Mouse (Mus musculus): ENCODE measurements around the gene Rbm47.
"Not testable (repeated sequence)": the region's sequence is repeated elsewhere in the genome, so short reads cannot be mapped to it uniquely, and the experiment has no call there.

Gene Rbm47

GRCm38 (mm10) chr5:66173018-66173417, at the start of gene Rbm47:
Gene Rbm47, minus strand, starts transcription at chr5:66173118.
- no peak for DNase-seq (ENCODE audit: low spot score in 2 of 2)

DNA sequence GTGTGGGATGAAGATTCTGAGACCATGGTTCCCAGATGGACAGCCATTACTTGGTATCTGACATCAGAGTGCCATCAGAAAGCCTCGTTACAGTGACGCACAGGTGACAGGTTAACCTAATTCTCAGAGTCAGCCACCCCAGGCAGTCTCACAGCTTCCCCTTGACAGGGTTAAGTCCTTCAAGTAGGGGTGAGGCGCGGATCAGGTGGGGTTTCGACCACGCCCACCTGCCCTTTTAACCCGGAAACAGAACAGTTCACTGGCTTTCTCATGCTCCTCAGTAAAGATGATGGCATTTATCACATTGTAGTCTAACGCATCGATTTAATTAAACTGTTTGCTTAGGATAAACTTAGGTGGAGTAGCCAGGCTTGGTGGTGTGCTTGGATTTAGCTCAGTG, 47.7 kb upstream of the Rbm47 start:
- DNase-seq (ENCODE audit: low spot score in 2 of 2) = no peak

GRCm38 (mm10) chr5:66219692-66220091, 46.8 kb upstream of the Rbm47 start:
- no peak for DNase-seq (ENCODE audit: low spot score in 2 of 2)

DNA sequence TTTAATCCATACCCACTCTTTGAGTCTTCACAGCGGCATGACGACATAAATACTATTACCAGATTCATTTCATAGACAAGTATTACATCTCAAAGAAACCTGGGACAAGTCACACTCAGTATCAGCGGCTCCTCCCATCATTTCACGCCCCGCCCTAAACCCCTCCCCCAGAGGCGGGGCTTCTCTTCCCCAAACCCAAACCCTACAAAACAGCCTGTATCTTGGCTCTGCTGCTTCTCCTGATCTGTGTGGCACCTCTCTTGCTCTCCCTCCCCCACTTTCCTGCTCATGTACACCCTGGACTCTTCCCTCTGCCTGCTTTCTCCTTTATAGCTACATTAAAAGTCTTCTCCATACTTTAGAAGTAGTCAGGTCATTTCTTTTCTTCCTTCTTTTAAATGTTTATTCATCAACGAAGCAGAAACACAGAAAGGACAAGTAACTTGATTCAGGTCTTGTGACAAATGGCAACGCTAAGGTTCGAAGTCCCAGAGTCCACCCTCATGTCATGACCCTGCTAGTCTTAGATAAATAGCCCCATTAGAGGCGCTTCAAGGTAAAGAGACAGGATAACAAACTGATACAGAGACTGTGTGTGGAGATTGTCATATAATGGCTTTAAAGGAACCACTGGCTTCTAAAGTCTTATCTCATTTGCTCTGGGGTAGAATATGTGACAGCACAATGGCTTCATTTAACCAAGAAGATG, 42.8 kb upstream of the Rbm47 start:
- DNase-seq (ENCODE audit: low spot score in 2 of 2) = no peak

GRCm38 (mm10) chr5:66214395-66214935, 41.5 kb upstream of the Rbm47 start:
- no peak for DNase-seq (ENCODE audit: low spot score in 2 of 2)

DNA sequence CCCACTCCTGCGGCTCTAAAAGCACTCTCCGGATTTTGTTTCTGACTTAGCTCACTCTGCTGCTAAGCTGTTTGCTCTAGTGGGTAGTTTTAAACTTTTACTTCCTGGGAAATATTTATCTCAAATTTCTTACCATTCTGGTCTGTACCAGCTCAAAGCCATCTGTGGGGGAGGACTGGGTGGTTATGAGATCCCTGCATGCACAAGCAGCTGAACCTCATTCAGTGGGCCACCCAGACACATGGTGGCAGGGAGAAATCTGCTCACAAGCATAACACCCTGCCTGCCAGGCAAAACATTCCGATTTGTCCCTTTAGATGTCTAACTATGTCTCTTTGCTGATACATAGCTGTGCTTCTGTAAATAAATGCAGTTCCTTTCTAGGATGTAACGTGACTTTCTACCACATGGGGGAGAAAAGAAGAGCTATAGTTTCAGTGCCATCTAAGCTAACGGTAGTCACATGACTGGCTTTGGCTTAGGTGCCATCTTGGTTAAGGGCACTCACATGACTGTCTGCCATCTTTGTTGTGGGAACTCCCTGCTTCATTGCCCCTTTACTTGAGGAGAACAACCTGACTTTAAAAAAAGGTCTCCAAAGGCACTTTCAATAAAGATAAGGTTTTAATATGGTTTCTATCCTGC, 36.7 kb upstream of the Rbm47 start:
- no peak for DNase-seq (ENCODE audit: low spot score in 2 of 2)

DNA sequence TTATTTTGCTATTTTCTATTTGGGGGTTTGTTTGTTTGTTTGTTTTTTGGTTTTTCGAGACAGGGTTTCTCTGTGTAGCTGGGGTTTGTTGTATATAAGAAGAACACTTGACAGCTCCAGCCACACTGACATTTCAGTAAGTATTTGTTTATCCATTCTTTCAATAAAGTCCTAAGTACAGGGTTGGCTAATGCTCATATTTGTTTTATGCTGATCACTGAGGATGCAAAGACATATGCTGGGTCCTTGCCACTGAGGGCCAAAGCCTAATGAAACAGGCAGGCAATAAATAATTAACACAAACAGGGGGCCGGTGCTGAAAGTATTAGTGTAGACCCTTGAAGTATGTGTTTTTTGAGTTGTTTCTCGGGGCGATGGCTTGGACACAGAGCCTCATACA, 32.0 kb upstream of the Rbm47 start:
- DNase-seq (ENCODE audit: low spot score in 2 of 2) = no peak

GRCm38 (mm10) chr5:66203424-66203823, 30.5 kb upstream of the Rbm47 start:
- DNase-seq (ENCODE audit: low spot score in 2 of 2) = no peak

DNA sequence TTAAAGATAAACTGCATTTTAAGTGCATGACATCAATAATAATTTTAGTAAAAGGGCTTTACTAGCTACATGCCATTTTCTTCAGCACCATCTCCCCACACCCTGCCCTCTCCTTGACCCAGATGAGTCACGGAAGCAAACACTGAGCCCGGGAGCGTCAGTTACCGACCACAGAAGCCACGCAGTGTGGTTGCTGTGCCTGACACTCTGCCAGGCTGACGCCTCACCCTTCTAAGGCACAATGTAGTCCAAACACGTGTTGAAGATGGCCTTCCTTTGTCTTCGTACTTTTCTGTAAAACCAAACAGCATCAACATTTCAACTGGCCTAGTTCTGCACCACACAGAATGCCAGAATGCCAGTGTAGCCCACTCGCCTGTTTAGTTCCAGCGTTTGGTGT, 27.1 kb upstream of the Rbm47 start:
- no peak for DNase-seq (ENCODE audit: low spot score in 2 of 2)

- DNase-seq (ENCODE audit: low spot score in 2 of 2) = no peak
These were observed 22.4 kb upstream of the Rbm47 start for GRCm38 (mm10) chr5:66195323-66195722.

GRCm38 (mm10) chr5:66193218-66193846, 20.4 kb upstream of the Rbm47 start:
- no peak for DNase-seq (ENCODE audit: low spot score in 2 of 2)

DNA sequence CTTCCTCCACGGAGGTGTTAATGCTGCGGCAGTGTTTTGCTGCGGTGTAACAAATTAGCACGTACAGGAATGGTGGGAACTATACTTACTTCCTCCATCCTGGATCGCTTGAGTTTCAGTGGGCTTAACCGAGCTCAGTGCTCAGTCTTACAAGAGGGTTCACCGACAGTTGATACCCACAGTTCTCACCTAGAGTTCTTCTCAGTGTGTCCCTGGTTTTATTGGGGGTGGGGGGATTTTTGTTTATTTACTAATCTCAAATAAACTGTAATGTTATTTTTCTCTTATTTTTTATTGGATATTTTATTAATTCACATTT, 18.2 kb upstream of the Rbm47 start:
- no peak for DNase-seq (ENCODE audit: low spot score in 2 of 2)

- DNase-seq (ENCODE audit: low spot score in 2 of 2) = no peak
These were observed 17.7 kb upstream of the Rbm47 start for GRCm38 (mm10) chr5:66190481-66191184.

DNA sequence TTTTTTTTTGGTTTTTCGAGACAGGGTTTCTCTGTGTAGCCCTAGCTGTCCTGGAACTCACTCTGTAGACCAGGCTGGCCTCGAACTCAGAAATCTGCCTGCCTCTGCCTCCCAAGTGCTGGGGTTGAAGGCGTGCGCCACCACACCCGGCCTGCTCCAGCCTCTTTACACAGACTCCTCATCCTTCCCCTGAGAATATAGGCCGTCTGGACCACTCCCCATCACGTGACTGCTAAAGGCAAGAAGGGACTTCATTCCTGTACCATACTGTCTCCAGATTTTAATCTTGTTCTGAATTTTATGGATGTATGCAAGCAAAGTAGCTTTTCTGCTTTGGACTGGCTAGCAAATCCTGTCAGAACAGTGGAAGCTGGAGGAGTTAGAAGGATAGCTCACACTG, 15.7 kb upstream of the Rbm47 start:
- DNase-seq (ENCODE audit: low spot score in 2 of 2) = not testable (repeated sequence)

DNA sequence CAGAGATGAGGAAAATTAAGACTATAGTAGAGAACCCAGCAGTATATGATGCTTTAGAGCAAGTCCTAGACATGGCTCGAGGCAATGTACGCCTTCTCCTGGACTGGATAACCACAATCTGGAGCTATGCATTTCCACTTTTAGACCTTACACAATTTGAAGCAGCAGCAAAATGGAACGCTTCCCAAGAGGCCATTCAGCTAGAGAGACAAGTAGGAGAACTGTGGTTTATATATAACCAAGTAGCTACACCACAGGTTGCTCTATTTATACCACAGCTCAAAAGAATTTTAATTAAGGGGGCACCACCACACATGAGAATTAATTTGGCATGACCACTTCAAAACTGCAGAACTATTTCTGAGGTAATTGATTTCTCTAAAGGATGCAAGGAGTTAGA, 9.2 kb upstream of the Rbm47 start:
- no peak for DNase-seq (ENCODE audit: low spot score in 2 of 2)

DNA sequence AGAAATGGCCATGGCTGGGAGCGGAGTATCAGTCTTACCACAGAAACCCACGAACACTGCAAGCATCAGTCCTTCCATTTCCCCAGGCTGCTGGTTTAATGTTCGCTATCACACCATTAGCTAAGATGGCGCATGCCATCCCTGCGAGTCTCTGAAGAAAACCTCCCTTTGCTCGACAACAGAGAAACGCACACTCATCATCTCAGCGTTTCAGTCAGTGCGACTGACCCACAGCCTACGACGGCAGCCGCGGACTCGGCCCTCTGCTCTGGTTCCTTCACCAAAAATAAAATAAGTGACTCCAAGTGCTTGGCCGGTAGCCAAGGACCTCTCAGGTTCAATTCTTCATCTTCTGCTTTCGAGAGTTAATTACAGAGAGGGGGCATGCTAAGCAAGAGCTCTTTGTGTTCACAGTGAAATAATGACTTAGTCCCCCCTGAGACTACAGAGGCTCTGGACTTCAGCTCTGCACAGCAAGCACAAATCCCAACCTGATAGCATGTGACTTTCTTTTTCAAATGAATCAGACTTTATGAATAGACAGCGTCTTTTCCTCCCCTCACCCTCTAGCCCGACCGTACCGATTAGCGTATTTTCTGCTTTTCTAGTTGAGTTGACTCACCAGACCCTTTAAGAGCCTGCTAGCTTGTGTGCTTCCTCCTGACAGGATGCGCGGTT, 1.4 kb upstream of the Rbm47 start:
- no peak for DNase-seq (ENCODE audit: low spot score in 2 of 2)

DNA sequence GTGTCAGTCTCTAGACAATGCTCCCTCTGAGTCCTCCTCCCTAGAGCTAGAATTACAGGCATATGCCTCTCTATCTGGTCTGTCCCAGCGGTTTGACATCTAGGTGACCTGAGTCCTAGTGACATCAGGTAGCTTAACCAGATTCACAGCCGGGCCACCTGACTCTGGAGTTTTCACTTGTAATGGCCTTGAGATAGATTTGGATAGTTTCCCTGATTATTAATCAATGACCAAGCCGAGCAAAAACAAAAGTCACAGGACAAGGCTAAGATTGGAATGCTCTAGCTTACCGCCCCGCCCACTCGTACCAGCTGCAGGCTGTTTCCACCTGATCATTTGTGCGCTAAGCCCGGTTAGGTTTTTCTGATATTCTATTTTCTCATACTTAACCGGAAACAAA, 2.3 kb downstream of the Rbm47 start:
- DNase-seq (ENCODE audit: low spot score in 2 of 2) = no peak

DNA sequence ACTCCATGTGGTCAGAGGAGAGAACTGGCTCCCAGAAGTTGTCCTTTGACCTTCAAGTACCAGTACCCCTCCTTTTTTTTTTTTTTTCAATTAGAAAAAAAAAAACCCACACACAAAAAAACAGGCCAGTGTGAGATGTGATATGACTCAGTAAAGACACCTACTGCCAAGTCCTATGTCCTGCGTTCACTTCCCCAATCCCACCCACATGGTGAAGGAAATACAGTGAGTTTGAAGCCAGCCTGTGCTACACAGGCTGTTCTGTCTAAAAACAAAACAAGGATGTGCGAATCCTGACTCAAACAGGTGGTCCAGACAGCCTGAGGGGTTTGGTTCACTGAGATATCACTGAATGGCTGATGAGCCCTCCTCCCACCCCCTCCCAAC, 3.8 kb downstream of the Rbm47 start:
- no peak for DNase-seq (ENCODE audit: low spot score in 2 of 2)

- DNase-seq (ENCODE audit: low spot score in 2 of 2) = no peak
These were observed 4.3 kb downstream of the Rbm47 start for GRCm38 (mm10) chr5:66168462-66169098.

GRCm38 (mm10) chr5:66166931-66167330, 6.0 kb downstream of the Rbm47 start:
- no peak for DNase-seq (ENCODE audit: low spot score in 2 of 2)

DNA sequence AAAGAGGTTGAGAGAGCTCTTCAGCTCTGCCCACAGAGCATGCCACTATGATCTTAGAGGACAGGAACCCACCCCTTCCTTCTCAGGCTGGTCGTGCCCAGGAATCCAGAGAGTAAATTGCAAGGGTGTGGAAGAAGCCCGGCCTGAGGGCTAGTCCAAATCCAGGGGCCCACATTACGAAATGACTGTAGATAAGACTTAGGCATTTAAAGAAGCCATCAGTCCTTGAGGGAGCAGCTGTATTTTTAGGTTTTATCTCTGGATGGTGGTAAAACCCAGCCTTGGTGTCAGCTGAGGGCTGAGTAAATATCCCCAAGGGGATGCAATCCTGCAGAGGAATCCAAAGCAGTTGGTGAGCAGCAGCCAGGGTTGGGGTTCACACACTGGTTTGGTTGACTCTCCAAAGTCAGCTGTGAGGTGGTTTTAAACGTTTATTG, 6.7 kb downstream of the Rbm47 start:
- no peak for DNase-seq (ENCODE audit: low spot score in 2 of 2)

All from spleen, postnatal 4 days (tissue).